Mouse (Mus musculus): Measurements from ENCODE around the gene Pgm5. TPM values are rescaled to one million over a fixed set of nuclear protein-coding genes. Genes with fewer than 3 reads are reported as not detected.

Gene Pgm5
- polyA plus RNA-seq, 1 experiment from 2014 or later = 4.7 TPM

- H3K9me3 ChIP-seq (replicated peaks) = no peaks in the 10 kb centered on the region
- 54% methylated on average over 6 of the region's 6 CpGs for WGBS
Measured at GRCm38 (mm10) chr19:24652342-24653019, 209.2 kb downstream of the Pgm5 start.

GRCm38 (mm10) chr19:24651595-24651994 is 210.1 kb downstream of the Pgm5 start:
- Histone ChIP-seq H3K9me3 (replicated peaks) (no peaks in the 10 kb centered on the region), H3K27me3 (replicated peaks) (no peaks in the 10 kb centered on the region), H3K9ac (no peak overlapping the region), H3K4me3 (no peak overlapping the region), H3K4me2 (no peak overlapping the region), H3K36me3 (no peaks in the 10 kb centered on the region), H3K4me1 (replicated peaks) (peaks cover 11% of the 10 kb centered on the region), H3K27ac (ENCODE audit: poor library complexity, severe bottlenecking) (no peak overlapping the region)
- no peak for ATAC-seq (ENCODE audit: insufficient number of reproducible peaks, low FRiP score)
- 76% methylated on average over 2 of the region's 2 CpGs for WGBS

More at GRCm38 (mm10) chr19:24652342-24653019, 209.2 kb downstream of the Pgm5 start:
- no peak overlapping the region for H3K4me2 ChIP-seq
- no peaks in the 10 kb centered on the region for H3K27me3 ChIP-seq (replicated peaks)
- H3K36me3 ChIP-seq = no peaks in the 10 kb centered on the region
- H3K27ac ChIP-seq (ENCODE audit: poor library complexity, severe bottlenecking) = no peak overlapping the region
- H3K4me1 ChIP-seq (replicated peaks) = peaks cover 16% of the 10 kb centered on the region
- no peak overlapping the region for H3K4me3 ChIP-seq
- ATAC-seq (ENCODE audit: insufficient number of reproducible peaks, low FRiP score) = no peak
- no peak overlapping the region for H3K9ac ChIP-seq

- Histone ChIP-seq H3K9ac (no peak overlapping the region), H3K4me2 (no peak overlapping the region), H3K4me1 (replicated peaks) (peaks cover 18% of the 10 kb centered on the region), H3K9me3 (replicated peaks) (no peaks in the 10 kb centered on the region), H3K4me3 (no peak overlapping the region), H3K27ac (ENCODE audit: poor library complexity, severe bottlenecking) (no peak overlapping the region), H3K36me3 (no peaks in the 10 kb centered on the region), H3K27me3 (replicated peaks) (no peaks in the 10 kb centered on the region)
- no peak for ATAC-seq (ENCODE audit: insufficient number of reproducible peaks, low FRiP score)
- WGBS = 84% methylated on average over 8 of the region's 8 CpGs
Measured at GRCm38 (mm10) chr19:24650428-24650827, 211.2 kb downstream of the Pgm5 start.

GRCm38 (mm10) chr19:24648016-24648415 is 213.6 kb downstream of the Pgm5 start:
- WGBS = 77% methylated on average over 8 of the region's 8 CpGs
- H3K4me2 ChIP-seq = no peak overlapping the region
- no peaks in the 10 kb centered on the region for H3K36me3 ChIP-seq
- no peak overlapping the region for H3K9ac ChIP-seq
- H3K4me3 ChIP-seq = no peak overlapping the region
- H3K27me3 ChIP-seq (replicated peaks) = no peaks in the 10 kb centered on the region
- H3K27ac ChIP-seq (ENCODE audit: poor library complexity, severe bottlenecking) = no peak overlapping the region
- peaks cover 7% of the 10 kb centered on the region; the same call in 1 of the 2 replicates for H3K4me1 ChIP-seq (replicated peaks)
- no peak for ATAC-seq (ENCODE audit: insufficient number of reproducible peaks, low FRiP score)
- H3K9me3 ChIP-seq (replicated peaks) = no peaks in the 10 kb centered on the region

- Histone ChIP-seq H3K27me3 (replicated peaks) (no peaks in the 10 kb centered on the region), H3K4me3 (no peak overlapping the region), H3K27ac (ENCODE audit: poor library complexity, severe bottlenecking) (no peak overlapping the region), H3K9ac (no peak overlapping the region), H3K4me2 (no peak overlapping the region), H3K4me1 (replicated peaks) (peaks cover 7% of the 10 kb centered on the region; the same call in 1 of the 2 replicates), H3K9me3 (replicated peaks) (no peaks in the 10 kb centered on the region), H3K36me3 (no peaks in the 10 kb centered on the region)
- 69% methylated on average over 8 of the region's 8 CpGs for WGBS
- ATAC-seq (ENCODE audit: insufficient number of reproducible peaks, low FRiP score) = no peak
Measured at GRCm38 (mm10) chr19:24646162-24646829, 215.4 kb downstream of the Pgm5 start.

GRCm38 (mm10) chr19:24644971-24645370 is 216.7 kb downstream of the Pgm5 start:
- H3K27ac ChIP-seq (ENCODE audit: poor library complexity, severe bottlenecking) = no peak overlapping the region
- H3K36me3 ChIP-seq = no peaks in the 10 kb centered on the region
- no peak overlapping the region for H3K9ac ChIP-seq
- no peaks in the 10 kb centered on the region for H3K9me3 ChIP-seq (replicated peaks)
- 61% methylated on average over 10 of the region's 10 CpGs for WGBS
- no peak overlapping the region for H3K4me3 ChIP-seq
- H3K27me3 ChIP-seq (replicated peaks) = no peaks in the 10 kb centered on the region
- H3K4me1 ChIP-seq (replicated peaks) = peaks cover 7% of the 10 kb centered on the region; the same call in 1 of the 2 replicates
- ATAC-seq (ENCODE audit: insufficient number of reproducible peaks, low FRiP score) = no peak
- H3K4me2 ChIP-seq = no peak overlapping the region

- Histone ChIP-seq H3K4me2 (no peak overlapping the region), H3K36me3 (no peaks in the 10 kb centered on the region), H3K4me1 (replicated peaks) (peaks cover 2% of the 10 kb centered on the region; the same call in 1 of the 2 replicates), H3K27ac (ENCODE audit: poor library complexity, severe bottlenecking) (no peak overlapping the region), H3K9ac (no peak overlapping the region), H3K27me3 (replicated peaks) (no peaks in the 10 kb centered on the region), H3K9me3 (replicated peaks) (no peaks in the 10 kb centered on the region), H3K4me3 (no peak overlapping the region)
- ATAC-seq (ENCODE audit: insufficient number of reproducible peaks, low FRiP score) = no peak
- 82% methylated on average over 6 of the region's 6 CpGs for WGBS
Measured at GRCm38 (mm10) chr19:24640982-24641381, 220.7 kb downstream of the Pgm5 start.

GRCm38 (mm10) chr19:24637988-24638387 is 223.7 kb downstream of the Pgm5 start:
- ATAC-seq (ENCODE audit: insufficient number of reproducible peaks, low FRiP score) = no peak
- Histone ChIP-seq H3K4me1 (replicated peaks) (no peaks in the 10 kb centered on the region), H3K4me2 (no peak overlapping the region)

GRCm38 (mm10) chr19:24636616-24637015 is 225.0 kb downstream of the Pgm5 start:
- no peaks in the 10 kb centered on the region for H3K36me3 ChIP-seq
- no peak overlapping the region for H3K9ac ChIP-seq
- H3K4me2 ChIP-seq = no peak overlapping the region
- no peaks in the 10 kb centered on the region for H3K27me3 ChIP-seq (replicated peaks)
- no peak overlapping the region for H3K4me3 ChIP-seq
- no peak for ATAC-seq (ENCODE audit: insufficient number of reproducible peaks, low FRiP score)
- WGBS = 77% methylated on average over 10 of the region's 10 CpGs
- H3K9me3 ChIP-seq (replicated peaks) = no peaks in the 10 kb centered on the region
- H3K4me1 ChIP-seq (replicated peaks) = no peaks in the 10 kb centered on the region
- H3K27ac ChIP-seq (ENCODE audit: poor library complexity, severe bottlenecking) = no peak overlapping the region

More at GRCm38 (mm10) chr19:24637988-24638387, 223.7 kb downstream of the Pgm5 start:
- 87% methylated on average over 6 of the region's 6 CpGs for WGBS
- no peak overlapping the region for H3K4me3 ChIP-seq
- no peaks in the 10 kb centered on the region for H3K9me3 ChIP-seq (replicated peaks)
- H3K9ac ChIP-seq = no peak overlapping the region
- H3K36me3 ChIP-seq = no peaks in the 10 kb centered on the region
- H3K27me3 ChIP-seq (replicated peaks) = no peaks in the 10 kb centered on the region
- no peak overlapping the region for H3K27ac ChIP-seq (ENCODE audit: poor library complexity, severe bottlenecking)

GRCm38 (mm10) chr19:24634602-24635001 is 227.1 kb downstream of the Pgm5 start:
- Histone ChIP-seq H3K4me2 (no peak overlapping the region), H3K9ac (no peak overlapping the region), H3K9me3 (replicated peaks) (no peaks in the 10 kb centered on the region), H3K4me3 (no peak overlapping the region), H3K27ac (ENCODE audit: poor library complexity, severe bottlenecking) (no peak overlapping the region), H3K27me3 (replicated peaks) (no peaks in the 10 kb centered on the region), H3K36me3 (no peaks in the 10 kb centered on the region), H3K4me1 (replicated peaks) (no peaks in the 10 kb centered on the region)
- 5% methylated on average over 7 of the region's 7 CpGs for WGBS
- no peak for ATAC-seq (ENCODE audit: insufficient number of reproducible peaks, low FRiP score)

Measured in heart, embryonic 12.5 days (tissue).